Mouse (Mus musculus): ENCODE measurements around the gene Zfc3h1. TPM values are rescaled to one million over a fixed set of nuclear protein-coding genes. Genes with fewer than 3 reads are reported as not detected.

Zfc3h1 gene
- polyA plus RNA-seq, 1 experiment from 2014 or later = 12.5 TPM

GRCm38 (mm10) chr10:115421976-115422375, 37.2 kb downstream of the Zfc3h1 start:
- Histone ChIP-seq H3K4me1 (ENCODE audit: control insufficient read depth, insufficient read depth, low read depth, low read length) (no peaks in the 10 kb centered on the region), H3K9me3 (ENCODE audit: control insufficient read depth, low read length) (no peaks in the 10 kb centered on the region), H3K9ac (ENCODE audit: low read depth, low read length) (no peak overlapping the region), H3K4me3 (ENCODE audit: low read length) (no peak overlapping the region), H3K27me3 (replicated peaks; ENCODE audit: control insufficient read depth, insufficient read depth, low read length) (no peaks in the 10 kb centered on the region), H3K4me2 (ENCODE audit: low read length) (no peak overlapping the region), H3K27ac (ENCODE audit: low read depth, low read length) (no peak overlapping the region), H3K36me3 (ENCODE audit: control insufficient read depth, insufficient read depth, low read length) (peaks cover 18% of the 10 kb centered on the region)
- WGBS = 74% methylated on average over 4 of the region's 4 CpGs
- no peak for ATAC-seq

GRCm38 (mm10) chr10:115425351-115425750, 40.6 kb downstream of the Zfc3h1 start:
- Histone ChIP-seq H3K27ac (ENCODE audit: low read depth, low read length) (no peak overlapping the region), H3K9ac (ENCODE audit: low read depth, low read length) (no peak overlapping the region), H3K27me3 (replicated peaks; ENCODE audit: control insufficient read depth, insufficient read depth, low read length) (no peaks in the 10 kb centered on the region), H3K4me2 (ENCODE audit: low read length) (no peak overlapping the region), H3K4me3 (ENCODE audit: low read length) (no peak overlapping the region), H3K36me3 (ENCODE audit: control insufficient read depth, insufficient read depth, low read length) (peaks cover 32% of the 10 kb centered on the region), H3K4me1 (ENCODE audit: control insufficient read depth, insufficient read depth, low read depth, low read length) (no peaks in the 10 kb centered on the region), H3K9me3 (ENCODE audit: control insufficient read depth, low read length) (no peaks in the 10 kb centered on the region)
- no peak for ATAC-seq
- WGBS = 53% methylated on average over 2 of the region's 2 CpGs

DNA sequence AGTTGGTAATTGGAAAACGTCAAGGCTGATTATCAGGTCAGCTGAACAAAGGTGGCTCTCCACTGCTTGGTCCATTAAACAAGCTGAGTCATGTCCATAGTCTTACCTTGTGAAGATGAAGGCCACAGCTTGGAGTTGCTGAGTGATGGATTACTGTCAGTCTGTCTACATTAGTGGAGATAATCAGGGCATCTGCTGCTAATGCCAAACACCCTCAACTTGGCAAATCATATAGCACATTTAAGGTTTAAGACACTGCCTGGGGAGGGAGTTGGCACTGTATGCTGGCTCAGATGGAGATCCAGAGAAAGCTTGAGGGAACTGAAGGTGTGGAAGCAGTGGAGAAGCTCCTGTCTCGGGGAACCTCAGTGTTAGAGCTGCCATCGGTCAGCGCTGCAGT, 52.5 kb downstream of the Zfc3h1 start:
- Histone ChIP-seq H3K27me3 (replicated peaks; ENCODE audit: control insufficient read depth, insufficient read depth, low read length) (no peaks in the 10 kb centered on the region), H3K4me1 (ENCODE audit: control insufficient read depth, insufficient read depth, low read depth, low read length) (no peaks in the 10 kb centered on the region), H3K4me2 (ENCODE audit: low read length) (no peak overlapping the region), H3K27ac (ENCODE audit: low read depth, low read length) (no peak overlapping the region), H3K9me3 (ENCODE audit: control insufficient read depth, low read length) (no peaks in the 10 kb centered on the region), H3K4me3 (ENCODE audit: low read length) (no peak overlapping the region), H3K36me3 (ENCODE audit: control insufficient read depth, insufficient read depth, low read length) (no peaks in the 10 kb centered on the region), H3K9ac (ENCODE audit: low read depth, low read length) (no peak overlapping the region)
- 87% methylated on average over 4 of the region's 4 CpGs for WGBS
- no peak for ATAC-seq

- Histone ChIP-seq H3K4me2 (ENCODE audit: low read length) (no peak overlapping the region), H3K9ac (ENCODE audit: low read depth, low read length) (no peak overlapping the region), H3K27me3 (replicated peaks; ENCODE audit: control insufficient read depth, insufficient read depth, low read length) (no peaks in the 10 kb centered on the region), H3K9me3 (ENCODE audit: control insufficient read depth, low read length) (peaks cover 6% of the 10 kb centered on the region), H3K27ac (ENCODE audit: low read depth, low read length) (no peak overlapping the region), H3K4me1 (ENCODE audit: control insufficient read depth, insufficient read depth, low read depth, low read length) (no peaks in the 10 kb centered on the region), H3K4me3 (ENCODE audit: low read length) (no peak overlapping the region), H3K36me3 (ENCODE audit: control insufficient read depth, insufficient read depth, low read length) (no peaks in the 10 kb centered on the region)
- no peak for ATAC-seq
- WGBS = 94% methylated on average over 13 of the region's 13 CpGs
Observed at GRCm38 (mm10) chr10:115448614-115449013, 63.9 kb downstream of the Zfc3h1 start.

GRCm38 (mm10) chr10:115457368-115458021, 72.7 kb downstream of the Zfc3h1 start:
- no peak overlapping the region for H3K27ac ChIP-seq (ENCODE audit: low read depth, low read length)
- H3K27me3 ChIP-seq (replicated peaks; ENCODE audit: control insufficient read depth, insufficient read depth, low read length) = no peaks in the 10 kb centered on the region
- H3K9ac ChIP-seq (ENCODE audit: low read depth, low read length) = no peak overlapping the region
- H3K4me2 ChIP-seq (ENCODE audit: low read length) = no peak overlapping the region
- 66% methylated on average over 6 of the region's 6 CpGs for WGBS
- H3K9me3 ChIP-seq (ENCODE audit: control insufficient read depth, low read length) = no peaks in the 10 kb centered on the region
- no peak overlapping the region for H3K4me3 ChIP-seq (ENCODE audit: low read length)
- no peaks in the 10 kb centered on the region for H3K4me1 ChIP-seq (ENCODE audit: control insufficient read depth, insufficient read depth, low read depth, low read length)
- H3K36me3 ChIP-seq (ENCODE audit: control insufficient read depth, insufficient read depth, low read length) = no peaks in the 10 kb centered on the region
- ATAC-seq = no peak

DNA sequence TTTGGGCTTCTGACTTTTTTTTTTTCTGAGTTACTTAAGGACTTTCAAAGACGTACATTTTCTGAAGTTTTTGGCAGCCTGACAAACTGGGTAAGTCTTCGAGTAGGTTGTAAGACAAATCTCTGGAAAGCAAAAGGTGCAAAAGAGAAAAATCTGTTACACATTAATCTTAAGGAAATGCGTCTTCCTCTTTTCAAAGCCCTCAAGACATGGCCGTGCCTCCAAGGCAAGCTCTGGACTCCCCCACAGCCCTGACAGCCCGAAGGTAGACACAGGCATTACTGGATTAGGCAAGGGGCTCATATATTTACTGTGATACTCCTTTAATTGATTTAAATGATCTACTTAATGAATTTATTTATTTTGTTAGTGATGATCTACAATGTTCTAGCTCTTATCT, 77.9 kb downstream of the Zfc3h1 start:
- no peak for ATAC-seq
- Histone ChIP-seq H3K9me3 (ENCODE audit: control insufficient read depth, low read length) (no peaks in the 10 kb centered on the region), H3K9ac (ENCODE audit: low read depth, low read length) (no peak overlapping the region), H3K4me2 (ENCODE audit: low read length) (no peak overlapping the region), H3K4me3 (ENCODE audit: low read length) (no peak overlapping the region), H3K27ac (ENCODE audit: low read depth, low read length) (no peak overlapping the region), H3K27me3 (replicated peaks; ENCODE audit: control insufficient read depth, insufficient read depth, low read length) (no peaks in the 10 kb centered on the region), H3K4me1 (ENCODE audit: control insufficient read depth, insufficient read depth, low read depth, low read length) (no peaks in the 10 kb centered on the region), H3K36me3 (ENCODE audit: control insufficient read depth, insufficient read depth, low read length) (no peaks in the 10 kb centered on the region)
- 78% methylated on average over 5 of the region's 5 CpGs for WGBS

GRCm38 (mm10) chr10:115465072-115465471, 80.3 kb downstream of the Zfc3h1 start:
- 68% methylated on average over 7 of the region's 7 CpGs for WGBS
- Histone ChIP-seq H3K9me3 (ENCODE audit: control insufficient read depth, low read length) (no peaks in the 10 kb centered on the region), H3K4me2 (ENCODE audit: low read length) (no peak overlapping the region), H3K9ac (ENCODE audit: low read depth, low read length) (no peak overlapping the region), H3K27ac (ENCODE audit: low read depth, low read length) (no peak overlapping the region), H3K4me3 (ENCODE audit: low read length) (no peak overlapping the region), H3K36me3 (ENCODE audit: control insufficient read depth, insufficient read depth, low read length) (no peaks in the 10 kb centered on the region), H3K27me3 (replicated peaks; ENCODE audit: control insufficient read depth, insufficient read depth, low read length) (no peaks in the 10 kb centered on the region), H3K4me1 (ENCODE audit: control insufficient read depth, insufficient read depth, low read depth, low read length) (peaks cover 3% of the 10 kb centered on the region; the same call in 1 of the 2 replicates)
- peak; percentile 60; the same call in 1 of the 2 replicates for ATAC-seq

- no peak overlapping the region for H3K4me3 ChIP-seq (ENCODE audit: low read length)
- H3K4me2 ChIP-seq (ENCODE audit: low read length) = no peak overlapping the region
- H3K9ac ChIP-seq (ENCODE audit: low read depth, low read length) = no peak overlapping the region
- no peaks in the 10 kb centered on the region for H3K27me3 ChIP-seq (replicated peaks; ENCODE audit: control insufficient read depth, insufficient read depth, low read length)
- no peaks in the 10 kb centered on the region for H3K9me3 ChIP-seq (ENCODE audit: control insufficient read depth, low read length)
- WGBS = 74% methylated on average over 6 of the region's 6 CpGs
- H3K27ac ChIP-seq (ENCODE audit: low read depth, low read length) = no peak overlapping the region
- peaks cover 3% of the 10 kb centered on the region; the same call in 1 of the 2 replicates for H3K4me1 ChIP-seq (ENCODE audit: control insufficient read depth, insufficient read depth, low read depth, low read length)
- no peak for ATAC-seq
- H3K36me3 ChIP-seq (ENCODE audit: control insufficient read depth, insufficient read depth, low read length) = no peaks in the 10 kb centered on the region
Observed at GRCm38 (mm10) chr10:115465778-115466177, 81.0 kb downstream of the Zfc3h1 start.

GRCm38 (mm10) chr10:115467985-115468384, 83.2 kb downstream of the Zfc3h1 start:
- Histone ChIP-seq H3K4me3 (ENCODE audit: low read length) (no peak overlapping the region), H3K27ac (ENCODE audit: low read depth, low read length) (no peak overlapping the region), H3K9me3 (ENCODE audit: control insufficient read depth, low read length) (no peaks in the 10 kb centered on the region), H3K27me3 (replicated peaks; ENCODE audit: control insufficient read depth, insufficient read depth, low read length) (no peaks in the 10 kb centered on the region), H3K4me2 (ENCODE audit: low read length) (no peak overlapping the region), H3K36me3 (ENCODE audit: control insufficient read depth, insufficient read depth, low read length) (no peaks in the 10 kb centered on the region), H3K9ac (ENCODE audit: low read depth, low read length) (no peak overlapping the region), H3K4me1 (ENCODE audit: control insufficient read depth, insufficient read depth, low read depth, low read length) (peaks cover 3% of the 10 kb centered on the region; the same call in 1 of the 2 replicates)
- no peak for ATAC-seq
- WGBS = 85% methylated on average over 8 of the region's 8 CpGs
